Comparison of ENCODE assay signal across 8 mouse cellular contexts in the genomic region with DNA sequence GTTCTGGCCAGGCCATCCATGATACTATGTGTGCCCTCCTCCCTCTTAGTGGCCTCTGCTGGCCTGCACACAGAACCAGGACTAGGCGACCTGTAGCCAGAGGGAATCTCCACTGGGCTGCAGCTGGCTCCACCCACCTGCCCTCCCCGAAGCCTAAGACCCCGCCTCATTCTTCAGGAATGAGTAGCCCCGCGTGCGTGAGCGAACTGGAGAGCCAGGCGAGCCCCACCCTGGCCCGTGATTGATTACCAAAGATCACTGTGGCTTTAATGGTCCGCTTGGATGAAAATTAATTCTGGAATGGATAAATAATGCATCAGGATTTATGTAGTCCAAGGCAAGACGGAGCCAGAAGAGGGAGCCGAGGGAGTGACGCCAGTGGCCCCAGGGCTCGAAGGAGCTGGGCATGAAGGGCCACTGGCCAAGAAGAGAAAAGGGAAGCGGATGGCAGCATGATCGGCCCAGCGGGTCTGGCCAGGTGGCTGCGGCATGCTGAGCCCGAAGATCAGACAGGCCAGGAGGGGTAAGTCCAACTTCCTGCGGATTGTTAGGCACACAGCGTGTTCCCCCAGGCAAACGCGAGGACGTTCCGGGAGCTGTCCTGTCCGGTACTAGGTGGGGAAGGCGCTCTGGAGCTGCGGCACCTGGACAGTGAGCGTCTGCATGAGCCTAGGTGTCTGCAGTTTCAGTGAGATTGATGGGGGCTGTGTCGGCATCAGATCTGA. TPM values are rescaled to one million over a fixed set of nuclear protein-coding genes. Genes with fewer than 3 reads are reported as not detected.
DNase-seq lines count a peak whose midpoint lies in the region; ATAC-seq lines count a peak whose summit lies in the region.

No protein-coding gene starts in this region.

- no peaks in the 10 kb centered on the region for H3K36me3 ChIP-seq in forebrain, embryonic 16.5 days (ENCODE audit: control insufficient read depth, insufficient read depth)
- H3K36me3 ChIP-seq in hindbrain, embryonic 11.5 days (ENCODE audit: control insufficient read depth, insufficient read depth, low read length), result no peaks in the 10 kb centered on the region
- no peaks in the 10 kb centered on the region for H3K36me3 ChIP-seq in limb, embryonic 15.5 days
- H3K36me3 ChIP-seq in midbrain, embryonic 14.5 days (ENCODE audit: control insufficient read depth, insufficient read depth, low read length), result no peaks in the 10 kb centered on the region

- ATAC-seq in forebrain, embryonic 16.5 days, result no peak
- ATAC-seq in hindbrain, embryonic 11.5 days (ENCODE audit: low FRiP score), result peak; percentile 75
- no peak for ATAC-seq in limb, embryonic 15.5 days (ENCODE audit: insufficient number of reproducible peaks, low FRiP score, low TSS enrichment, low read depth)
- ATAC-seq in midbrain, embryonic 14.5 days (ENCODE audit: low FRiP score, low TSS enrichment), result no peak; the same call in 1 of the 2 replicates

- H3K4me2 ChIP-seq in forebrain, embryonic 16.5 days (ENCODE audit: low read length), result peak overlapping the region; percentile 82
- peak overlapping the region; percentile 71 for H3K4me2 ChIP-seq in hindbrain, embryonic 11.5 days (replicated peaks; ENCODE audit: low read depth, low read length)
- peak overlapping the region; percentile 67 for H3K4me2 ChIP-seq in limb, embryonic 15.5 days
- peak overlapping the region; percentile 64 for H3K4me2 ChIP-seq in midbrain, embryonic 14.5 days (ENCODE audit: low read length)

- DNase-seq in ZHBTc4 (ENCODE audit: low read depth, low spot score), result peak; percentile 74
- DNase-seq in cerebellum, adult 11-12 months, result peak; percentile 57
- DNase-seq in hindbrain, embryonic 11.5 days (ENCODE audit: low spot score), result peak; percentile 61
- DNase-seq in midbrain, embryonic 14.5 days, result peak; percentile 55
- DNase-seq in B cell, adult 2 months, result no peak
- DNase-seq in natural killer cell, adult 2 months (ENCODE audit: low spot score in 2 of 2), result no peak

- 0 out of 2 replicates have a peak, but pooled peaks cover 10% of the 10 kb centered on the region for H3K27me3 ChIP-seq in forebrain, embryonic 16.5 days (replicated peaks; ENCODE audit: control insufficient read depth, insufficient read depth, low read length)
- peaks cover 6% of the 10 kb centered on the region for H3K27me3 ChIP-seq in hindbrain, embryonic 11.5 days (ENCODE audit: control insufficient read depth, insufficient read depth, low read length)
- peaks cover 11% of the 10 kb centered on the region for H3K27me3 ChIP-seq in limb, embryonic 15.5 days
- no peaks in the 10 kb centered on the region for H3K27me3 ChIP-seq in midbrain, embryonic 14.5 days (ENCODE audit: control insufficient read depth, insufficient read depth, low read length)

- 1% methylated on average over 30 of the region's 30 CpGs for WGBS in forebrain, embryonic 16.5 days
- under 1% methylated on average over 30 of the region's 30 CpGs for WGBS in hindbrain, embryonic 11.5 days
- under 1% methylated on average over 30 of the region's 30 CpGs for WGBS in limb, embryonic 15.5 days
- under 1% methylated on average over 30 of the region's 30 CpGs for WGBS in midbrain, embryonic 14.5 days

- H3K4me1 ChIP-seq in forebrain, embryonic 16.5 days (replicated peaks; ENCODE audit: control insufficient read depth, insufficient read depth, low read length), result peaks cover 10% of the 10 kb centered on the region
- peaks cover 4% of the 10 kb centered on the region for H3K4me1 ChIP-seq in hindbrain, embryonic 11.5 days (replicated peaks; ENCODE audit: control insufficient read depth, insufficient read depth, low read length)
- H3K4me1 ChIP-seq in limb, embryonic 15.5 days, result peaks cover 20% of the 10 kb centered on the region
- peaks cover 14% of the 10 kb centered on the region; the same call in 1 of the 2 replicates for H3K4me1 ChIP-seq in midbrain, embryonic 14.5 days (ENCODE audit: control insufficient read depth, insufficient read depth, low read length)

- H3K4me3 ChIP-seq in forebrain, embryonic 16.5 days (replicated peaks; ENCODE audit: low read length), result peak overlapping the region; percentile 39
- peak overlapping the region; percentile 26 for H3K4me3 ChIP-seq in hindbrain, embryonic 11.5 days (ENCODE audit: low read depth, low read length)
- peak overlapping the region; percentile 35 for H3K4me3 ChIP-seq in limb, embryonic 15.5 days
- H3K4me3 ChIP-seq in midbrain, embryonic 14.5 days (replicated peaks; ENCODE audit: low read depth, low read length), result peak overlapping the region; percentile 33

- H3K27ac ChIP-seq in forebrain, embryonic 16.5 days (ENCODE audit: low read length), result no peak overlapping the region
- no peak overlapping the region for H3K27ac ChIP-seq in hindbrain, embryonic 11.5 days (ENCODE audit: low read depth, low read length)
- no peak overlapping the region for H3K27ac ChIP-seq in limb, embryonic 15.5 days
- no peak overlapping the region for H3K27ac ChIP-seq in midbrain, embryonic 14.5 days (replicated peaks; ENCODE audit: low read depth, low read length)

- H3K9ac ChIP-seq in forebrain, embryonic 16.5 days (replicated peaks; ENCODE audit: low read depth, low read length), result peak overlapping the region; percentile 47
- peak overlapping the region; percentile 16; the same call in 1 of the 2 replicates for H3K9ac ChIP-seq in hindbrain, embryonic 11.5 days (ENCODE audit: low read depth, low read length)
- no peak overlapping the region for H3K9ac ChIP-seq in limb, embryonic 15.5 days
- H3K9ac ChIP-seq in midbrain, embryonic 14.5 days (replicated peaks; ENCODE audit: low read length), result peak overlapping the region; percentile 28

- no peaks in the 10 kb centered on the region for H3K9me3 ChIP-seq in forebrain, embryonic 16.5 days (ENCODE audit: control insufficient read depth, low read length)
- no peaks in the 10 kb centered on the region for H3K9me3 ChIP-seq in hindbrain, embryonic 11.5 days (ENCODE audit: control insufficient read depth, low read length)
- no peaks in the 10 kb centered on the region for H3K9me3 ChIP-seq in limb, embryonic 15.5 days
- no peaks in the 10 kb centered on the region for H3K9me3 ChIP-seq in midbrain, embryonic 14.5 days (ENCODE audit: control insufficient read depth, low read length)

RNA-seq across cellular contexts. Expression of a gene that starts 36.6 kb away (rescaled TPM):
- polyA plus RNA-seq in forebrain, embryonic 16.5 days (2015; fragmentation: Nextera tagmentation; extraction: Ambion mirVana), result 0.47 and 1.1 TPM in 2 replicates
- 0.94 and 1.7 TPM in 2 replicates for polyA plus RNA-seq in hindbrain, embryonic 11.5 days (2014; fragmentation: Nextera tagmentation; extraction: Ambion mirVana)
- polyA plus RNA-seq in limb, embryonic 15.5 days (2015; fragmentation: Nextera tagmentation; extraction: Ambion mirVana), result 6.7 and 7.1 TPM in 2 replicates
- 1.3 and 1.4 TPM in 2 replicates for polyA plus RNA-seq in midbrain, embryonic 14.5 days (2014; fragmentation: Nextera tagmentation; extraction: Ambion mirVana)

Comparison
In these comparisons a context has a peak if more than half of its experiments do, and no peak if none do; other contexts are left out.
1. DNase-seq: peak in ZHBTc4 (single experiment), cerebellum, adult 11-12 months (single experiment), hindbrain, embryonic 11.5 days (single experiment) and midbrain, embryonic 14.5 days (single experiment); none in B cell, adult 2 months (0 of 2) and natural killer cell, adult 2 months (0 of 2).
2. Peak in every context shown above with its lines, with median percentiles within 50 percentile points of each other: H3K4me2 ChIP-seq and H3K4me3 ChIP-seq.